Mouse (Mus musculus) embryonic fibroblast, embryonic 13.5 days (primary cell): ENCODE data around the gene Dync2li1.

Source experiments
- CTCF ChIP-seq: IDR thresholded peaks from 2 replicates; pipeline ENCODE4 v1.5.1; 2011; ENCODE audit warnings: mild to moderate bottlenecking, control low read depth, low read length, moderate library complexity, borderline replicate concordance; ENCODE audit not compliant: insufficient read depth
- POLR2A ChIP-seq: IDR thresholded peaks from 2 replicates; pipeline ENCODE4 v1.6.1; 2011; ENCODE audit warnings: low read depth, mild to moderate bottlenecking, control low read depth, low read length, moderate library complexity

DNA sequence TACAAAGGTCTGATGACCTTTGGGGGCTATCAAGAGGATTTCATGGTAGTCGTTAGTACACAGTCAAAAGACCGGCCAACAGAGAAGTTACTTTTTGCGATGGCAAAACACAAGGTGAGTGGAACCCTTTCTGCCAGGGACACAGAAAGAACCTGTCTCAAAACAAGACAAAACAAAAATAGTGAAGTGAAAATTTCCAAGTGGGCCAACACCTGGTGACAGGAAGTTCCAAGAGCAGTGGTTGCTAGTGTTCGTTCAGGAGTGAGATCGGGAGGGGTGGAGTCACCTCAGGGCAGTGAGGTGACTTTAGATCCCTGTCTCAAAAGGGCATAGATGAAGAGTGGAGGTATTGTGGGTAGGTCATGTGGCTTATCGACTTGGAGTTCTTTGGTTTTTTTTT is 8.3 kb upstream of the Dync2li1 start:
- no peak for TF ChIP-seq CTCF
- TF ChIP-seq POLR2A: no peak
